ENCODE assay signal across 29 mouse cellular contexts in genomic region chr2:165049044-165049443, GRCm38 (mm10). TPM values are rescaled to one million over a fixed set of nuclear protein-coding genes. Genes with fewer than 3 reads are reported as not detected.
DNase-seq lines count a peak whose midpoint lies in the region; ATAC-seq lines count a peak whose summit lies in the region.
"Had no signal": no experiment of that assay in that cellular context is flagged by ENCODE, and none has a peak within 500 bp of the region (broad histone marks: within the 10 kb centered on the region; RNA-seq: fewer than 3 reads in every experiment).

No protein-coding gene starts in this region.

- no peak overlapping the region for H3K4me2 ChIP-seq in forebrain, embryonic 13.5 days
- H3K4me2 ChIP-seq in hindbrain, embryonic 16.5 days (ENCODE audit: low read length): no peak overlapping the region
- H3K4me2 ChIP-seq: embryonic facial prominence, embryonic 13.5 days; embryonic facial prominence, embryonic 15.5 days had no signal

- H3K27me3 ChIP-seq in forebrain, embryonic 10.5 days (ENCODE audit: poor library complexity, severe bottlenecking): peaks cover 8% of the 10 kb centered on the region; the same call in 1 of the 2 replicates
- no peaks in the 10 kb centered on the region for H3K27me3 ChIP-seq in forebrain, embryonic 13.5 days
- H3K27me3 ChIP-seq in hindbrain, embryonic 10.5 days (ENCODE audit: insufficient read depth, poor library complexity, severe bottlenecking): no peaks in the 10 kb centered on the region
- no peaks in the 10 kb centered on the region for H3K27me3 ChIP-seq in hindbrain, embryonic 16.5 days (replicated peaks; ENCODE audit: control insufficient read depth, insufficient read depth, low read length)
- 0 out of 2 replicates have a peak, but pooled peaks cover 10% of the 10 kb centered on the region for H3K27me3 ChIP-seq in embryonic facial prominence, embryonic 10.5 days (replicated peaks; ENCODE audit: low read depth, poor library complexity, severe bottlenecking)
- H3K27me3 ChIP-seq: CH12.LX; embryonic facial prominence, embryonic 15.5 days had no signal

- ATAC-seq in forebrain, embryonic 13.5 days: no peak
- ATAC-seq in hindbrain, embryonic 16.5 days: no peak
- ATAC-seq: activated CD4-positive, CD25-positive, alpha-beta regulatory T cell, adult 4 months; CD4-positive, CD25-positive, alpha-beta regulatory T cell, adult 4 months; forebrain, embryonic 14.5 days; forebrain, embryonic 16.5 days; Patski had no signal

- no peak overlapping the region for H3K9ac ChIP-seq in forebrain, embryonic 13.5 days
- no peak overlapping the region for H3K9ac ChIP-seq in hindbrain, embryonic 16.5 days (ENCODE audit: low read depth, low read length)
- H3K9ac ChIP-seq: embryonic facial prominence, embryonic 13.5 days; embryonic facial prominence, embryonic 15.5 days had no signal

- H3K9me3 ChIP-seq in forebrain, embryonic 10.5 days: no peaks in the 10 kb centered on the region
- no peaks in the 10 kb centered on the region for H3K9me3 ChIP-seq in forebrain, embryonic 13.5 days (replicated peaks)
- peaks cover 6% of the 10 kb centered on the region; the same call in 1 of the 2 replicates for H3K9me3 ChIP-seq in hindbrain, embryonic 10.5 days
- H3K9me3 ChIP-seq in hindbrain, embryonic 16.5 days (ENCODE audit: control insufficient read depth, low read length): no peaks in the 10 kb centered on the region
- H3K9me3 ChIP-seq in embryonic facial prominence, embryonic 10.5 days: no peaks in the 10 kb centered on the region
- H3K9me3 ChIP-seq: embryonic facial prominence, embryonic 13.5 days; embryonic facial prominence, embryonic 15.5 days had no signal

- no peak for DNase-seq in forebrain, embryonic 10.5 days (ENCODE audit: extremely low spot score, low spot score)
- no peak for DNase-seq in hindbrain, embryonic 10.5 days (ENCODE audit: low spot score)
- peak; percentile 21 for DNase-seq in retina, postnatal 1 day
- DNase-seq in retina, embryonic 14.5 days (ENCODE audit: low spot score): no peak
- no peak for DNase-seq in embryonic facial prominence, embryonic 10.5 days (ENCODE audit: low spot score)
- no peak for DNase-seq in urinary bladder, postnatal 4 days (ENCODE audit: low spot score in 2 of 2)
- DNase-seq: adrenal gland, adult 8-10 months; adrenal gland, postnatal 14 days; adrenal gland, postnatal 36 days; B cell, adult 2 months; cerebellum, adult 11-12 months; cerebellum, adult 2 months; cerebellum, adult 9-10 months; cerebellum, postnatal 25 days had no signal

- H3K27ac ChIP-seq in forebrain, embryonic 10.5 days: 0 out of 2 replicates have a peak overlapping the region, but pooled peaks have one; percentile 9
- H3K27ac ChIP-seq in forebrain, embryonic 13.5 days: no peak overlapping the region
- H3K27ac ChIP-seq in hindbrain, embryonic 10.5 days: peak overlapping the region; percentile 41
- H3K27ac ChIP-seq in hindbrain, embryonic 16.5 days (ENCODE audit: low read depth, low read length): no peak overlapping the region
- H3K27ac ChIP-seq in embryonic facial prominence, embryonic 10.5 days (replicated peaks): 0 out of 2 replicates have a peak overlapping the region, but pooled peaks have one; percentile 10
- H3K27ac ChIP-seq: embryonic facial prominence, embryonic 13.5 days; embryonic facial prominence, embryonic 15.5 days had no signal

- 69% methylated on average over 5 of the region's 5 CpGs for WGBS in forebrain, embryonic 10.5 days
- 63% methylated on average over 5 of the region's 5 CpGs for WGBS in forebrain, embryonic 13.5 days
- 47% methylated on average over 5 of the region's 5 CpGs for WGBS in hindbrain, embryonic 10.5 days
- 47% methylated on average over 5 of the region's 5 CpGs for WGBS in hindbrain, embryonic 16.5 days
- 63% methylated on average over 5 of the region's 5 CpGs for WGBS in embryonic facial prominence, embryonic 10.5 days

- no peak overlapping the region for H3K4me3 ChIP-seq in forebrain, embryonic 10.5 days
- H3K4me3 ChIP-seq in forebrain, embryonic 13.5 days: no peak overlapping the region
- H3K4me3 ChIP-seq in hindbrain, embryonic 10.5 days: no peak overlapping the region
- no peak overlapping the region for H3K4me3 ChIP-seq in hindbrain, embryonic 16.5 days (ENCODE audit: low read length)
- no peak overlapping the region for H3K4me3 ChIP-seq in embryonic facial prominence, embryonic 10.5 days
- H3K4me3 ChIP-seq: embryonic facial prominence, embryonic 13.5 days; embryonic facial prominence, embryonic 15.5 days; erythroblast, embryonic 14.5 days had no signal

- peaks cover 27% of the 10 kb centered on the region for H3K4me1 ChIP-seq in forebrain, embryonic 10.5 days
- H3K4me1 ChIP-seq in forebrain, embryonic 13.5 days: peaks cover 12% of the 10 kb centered on the region
- peaks cover 32% of the 10 kb centered on the region for H3K4me1 ChIP-seq in hindbrain, embryonic 10.5 days (replicated peaks)
- no peaks in the 10 kb centered on the region for H3K4me1 ChIP-seq in hindbrain, embryonic 16.5 days (ENCODE audit: control insufficient read depth, insufficient read depth, low read depth, low read length)
- peaks cover 17% of the 10 kb centered on the region for H3K4me1 ChIP-seq in embryonic facial prominence, embryonic 10.5 days
- H3K4me1 ChIP-seq: embryonic facial prominence, embryonic 15.5 days had no signal

- H3K36me3 ChIP-seq in forebrain, embryonic 10.5 days (replicated peaks): no peaks in the 10 kb centered on the region
- no peaks in the 10 kb centered on the region for H3K36me3 ChIP-seq in forebrain, embryonic 13.5 days (ENCODE audit: poor library complexity, severe bottlenecking)
- no peaks in the 10 kb centered on the region for H3K36me3 ChIP-seq in hindbrain, embryonic 10.5 days
- no peaks in the 10 kb centered on the region for H3K36me3 ChIP-seq in hindbrain, embryonic 16.5 days (ENCODE audit: control insufficient read depth, insufficient read depth, low read length)
- H3K36me3 ChIP-seq in embryonic facial prominence, embryonic 10.5 days (replicated peaks): no peaks in the 10 kb centered on the region
- H3K36me3 ChIP-seq: embryonic facial prominence, embryonic 13.5 days; embryonic facial prominence, embryonic 15.5 days; G1E had no signal

RNA-seq across cellular contexts. Expression of gene Cd40, which starts 6.4 kb away (rescaled TPM):
- polyA plus RNA-seq in forebrain, embryonic 10.5 days (2016; fragmentation: Nextera tagmentation; extraction: Ambion mirVana): 4.4 and 5.6 TPM in 2 replicates
- polyA plus RNA-seq in forebrain, embryonic 13.5 days (2015; fragmentation: Nextera tagmentation; extraction: Ambion mirVana): 5.4 and 6.6 TPM in 2 replicates
- 7.2 and 8.1 TPM in 2 replicates for polyA plus RNA-seq in hindbrain, embryonic 10.5 days (2016; fragmentation: Nextera tagmentation; extraction: Ambion mirVana)
- polyA plus RNA-seq in hindbrain, embryonic 16.5 days (2015; fragmentation: Nextera tagmentation; extraction: Ambion mirVana): 6.1 and 7.9 TPM in 2 replicates
- 5.0 and 6.2 TPM in 2 replicates for polyA plus RNA-seq in embryonic facial prominence, embryonic 10.5 days (2016; fragmentation: Nextera tagmentation; extraction: Ambion mirVana)
- polyA plus RNA-seq: G1E had no signal

RNA-seq across cellular contexts. Expression of gene Ncoa5, which starts 14.4 kb away (rescaled TPM):
- polyA plus RNA-seq in forebrain, embryonic 10.5 days (2016; fragmentation: Nextera tagmentation; extraction: Ambion mirVana): 101 and 103 TPM in 2 replicates
- polyA plus RNA-seq in forebrain, embryonic 13.5 days (2015; fragmentation: Nextera tagmentation; extraction: Ambion mirVana): 131 and 134 TPM in 2 replicates
- polyA plus RNA-seq in hindbrain, embryonic 10.5 days (2016; fragmentation: Nextera tagmentation; extraction: Ambion mirVana): 101 and 102 TPM in 2 replicates
- 83.8 and 90.0 TPM in 2 replicates for polyA plus RNA-seq in hindbrain, embryonic 16.5 days (2015; fragmentation: Nextera tagmentation; extraction: Ambion mirVana)
- 98.9 TPM in 2 replicates for polyA plus RNA-seq in embryonic facial prominence, embryonic 10.5 days (2016; fragmentation: Nextera tagmentation; extraction: Ambion mirVana)

RNA-seq across cellular contexts. Expression of gene 1700025C18Rik, which starts 41.5 kb away (rescaled TPM):
- polyA plus RNA-seq in forebrain, embryonic 10.5 days (2016; fragmentation: Nextera tagmentation; extraction: Ambion mirVana): not detected in 2 replicates
- not detected in 2 replicates for polyA plus RNA-seq in forebrain, embryonic 13.5 days (2015; fragmentation: Nextera tagmentation; extraction: Ambion mirVana)
- polyA plus RNA-seq in hindbrain, embryonic 10.5 days (2016; fragmentation: Nextera tagmentation; extraction: Ambion mirVana): not detected in 2 replicates
- polyA plus RNA-seq in hindbrain, embryonic 16.5 days (2015; fragmentation: Nextera tagmentation; extraction: Ambion mirVana): not detected in 2 replicates
- not detected in 2 replicates for polyA plus RNA-seq in embryonic facial prominence, embryonic 10.5 days (2016; fragmentation: Nextera tagmentation; extraction: Ambion mirVana)
- polyA plus RNA-seq: activated CD4-positive, CD25-positive, alpha-beta regulatory T cell, adult 4 months; CD4-positive, CD25-positive, alpha-beta regulatory T cell, adult 4 months; cerebellum, adult 2 months; cortical plate, adult 2 months; embryonic facial prominence, embryonic 11.5 days; embryonic facial prominence, embryonic 13.5 days; embryonic facial prominence, embryonic 15.5 days; erythroblast, embryonic 14.5 days; forebrain, embryonic 11.5 days; forebrain, embryonic 14.5 days; forebrain, embryonic 16.5 days; G1E; Patski had no signal

Comparison
In these comparisons a context has a peak if more than half of its experiments do, and no peak if none do; other contexts are left out.
1. H3K27ac ChIP-seq: peak in forebrain, embryonic 10.5 days (single experiment), hindbrain, embryonic 10.5 days (single experiment) and embryonic facial prominence, embryonic 10.5 days (single experiment); none in forebrain, embryonic 13.5 days (single experiment) and hindbrain, embryonic 16.5 days (single experiment).